Mouse (Mus musculus) hindbrain, embryonic 10.5 days (tissue): ENCODE data around the gene St6gal1. TPM values are rescaled to one million over a fixed set of nuclear protein-coding genes. Genes with fewer than 3 reads are reported as not detected.

Experiments
- DNase-seq: peaks from one replicate; pipeline ENCODE4 v3.0.0-alpha.2; 2017; ENCODE audit warnings: low spot score
- H3K27ac ChIP-seq: fragments of 300-500 bp; sonication (generic); 2 replicates; pipeline ENCODE4 v1.5.1; 2016; ENCODE audit warnings: mild to moderate bottlenecking, moderate library complexity
- H3K27me3 ChIP-seq: fragments of 300-500 bp; sonication (generic); 2 replicates; pipeline ENCODE4 v1.6.1; 2016; ENCODE audit warnings: mild to moderate bottlenecking; ENCODE audit not compliant: poor library complexity, insufficient read depth, severe bottlenecking
- H3K36me3 ChIP-seq: fragments of 300-500 bp; sonication (generic); 2 replicates; pipeline ENCODE4 v1.6.1; 2016; ENCODE audit warnings: mild to moderate bottlenecking, moderate library complexity
- H3K4me1 ChIP-seq: fragments of 300-500 bp; sonication (generic); replicated peaks from 2 replicates; pipeline ENCODE4 v1.6.1; 2016; ENCODE audit warnings: mild to moderate bottlenecking
- H3K4me3 ChIP-seq: fragments of 300-500 bp; sonication (generic); 2 replicates; pipeline ENCODE4 v1.5.1; 2016; ENCODE audit warnings: mild to moderate bottlenecking, moderate library complexity
- H3K9me3 ChIP-seq: fragments of 300-500 bp; sonication (generic); 2 replicates; pipeline ENCODE4 v1.6.1; 2016; ENCODE audit warnings: mild to moderate bottlenecking, moderate library complexity
- WGBS: fragments of 180-500 bp; shearing (Covaris S2); methylation state at CpG from one replicate; pipeline ENCODE4 v1.1.7; 2016; 5-methylcytosine and 5-hydroxymethylcytosine counted together
- polyA plus RNA-seq: library from polyadenylated mRNA; unstranded; fragments of >200 nt; fragmentation: Nextera tagmentation; extraction: Ambion mirVana; gene quantifications from 2 replicates; pipeline ENCODE4 v1.2.1, GENCODE M21; 2016

The St6gal1 gene
- polyA plus RNA-seq, 1 experiment from 2014 or later: 26.6 TPM

GRCm38 (mm10) chr16:23191560-23192242, 32.8 kb upstream of the St6gal1 start:
- 86% methylated on average over 9 of the region's 9 CpGs for WGBS
- no peak overlapping the region for H3K27ac ChIP-seq
- H3K27me3 ChIP-seq: no peaks in the 10 kb centered on the region
- no peaks in the 10 kb centered on the region for H3K9me3 ChIP-seq
- no peaks in the 10 kb centered on the region for H3K36me3 ChIP-seq
- H3K4me3 ChIP-seq: no peak overlapping the region
- H3K4me1 ChIP-seq: no peaks in the 10 kb centered on the region
- DNase-seq: no peak

GRCm38 (mm10) chr16:23195618-23196017, 28.9 kb upstream of the St6gal1 start:
- Histone ChIP-seq H3K9me3 (no peaks in the 10 kb centered on the region), H3K36me3 (no peaks in the 10 kb centered on the region), H3K27ac (no peak overlapping the region), H3K27me3 (no peaks in the 10 kb centered on the region), H3K4me3 (no peak overlapping the region), H3K4me1 (no peaks in the 10 kb centered on the region)
- 83% methylated on average over 7 of the region's 7 CpGs for WGBS
- no peak for DNase-seq

- Histone ChIP-seq H3K9me3 (no peaks in the 10 kb centered on the region), H3K27ac (no peak overlapping the region)
These were observed 28.2 kb upstream of the St6gal1 start for GRCm38 (mm10) chr16:23196296-23196695.

GRCm38 (mm10) chr16:23196791-23197190, 27.7 kb upstream of the St6gal1 start:
- Histone ChIP-seq H3K4me3 (no peak overlapping the region), H3K27ac (no peak overlapping the region), H3K36me3 (no peaks in the 10 kb centered on the region), H3K4me1 (no peaks in the 10 kb centered on the region), H3K9me3 (no peaks in the 10 kb centered on the region), H3K27me3 (no peaks in the 10 kb centered on the region)
- DNase-seq: no peak
- WGBS: 93% methylated on average over 6 of the region's 6 CpGs

More at GRCm38 (mm10) chr16:23196296-23196695, 28.2 kb upstream of the St6gal1 start:
- Histone ChIP-seq H3K4me3 (no peak overlapping the region), H3K36me3 (no peaks in the 10 kb centered on the region), H3K4me1 (no peaks in the 10 kb centered on the region), H3K27me3 (no peaks in the 10 kb centered on the region)
- DNase-seq: no peak

- Histone ChIP-seq H3K27ac (no peak overlapping the region), H3K4me1 (no peaks in the 10 kb centered on the region), H3K27me3 (no peaks in the 10 kb centered on the region), H3K36me3 (no peaks in the 10 kb centered on the region), H3K4me3 (no peak overlapping the region), H3K9me3 (no peaks in the 10 kb centered on the region)
- DNase-seq: no peak
These were observed 23.0 kb upstream of the St6gal1 start for GRCm38 (mm10) chr16:23201498-23201897.

- H3K27me3 ChIP-seq: no peaks in the 10 kb centered on the region
- H3K4me1 ChIP-seq: no peaks in the 10 kb centered on the region
- no peak overlapping the region for H3K27ac ChIP-seq
- no peaks in the 10 kb centered on the region for H3K9me3 ChIP-seq
- H3K4me3 ChIP-seq: no peak overlapping the region
- no peaks in the 10 kb centered on the region for H3K36me3 ChIP-seq
- DNase-seq: no peak
- 80% methylated on average over 7 of the region's 7 CpGs for WGBS
These were observed 10.2 kb upstream of the St6gal1 start for GRCm38 (mm10) chr16:23214314-23214713.

GRCm38 (mm10) chr16:23215241-23215900, 9.2 kb upstream of the St6gal1 start:
- DNase-seq: no peak
- H3K27ac ChIP-seq: no peak overlapping the region
- WGBS: 86% methylated on average over 5 of the region's 5 CpGs

GRCm38 (mm10) chr16:23216366-23216765, 8.2 kb upstream of the St6gal1 start:
- no peak overlapping the region for H3K4me3 ChIP-seq
- H3K36me3 ChIP-seq: no peaks in the 10 kb centered on the region
- H3K27ac ChIP-seq: no peak overlapping the region
- no peaks in the 10 kb centered on the region for H3K4me1 ChIP-seq
- no peaks in the 10 kb centered on the region for H3K27me3 ChIP-seq
- DNase-seq: no peak
- H3K9me3 ChIP-seq: no peaks in the 10 kb centered on the region
- 86% methylated on average over 9 of the region's 9 CpGs for WGBS

More at GRCm38 (mm10) chr16:23215241-23215900, 9.2 kb upstream of the St6gal1 start:
- H3K4me3 ChIP-seq: no peak overlapping the region
- H3K4me1 ChIP-seq: no peaks in the 10 kb centered on the region
- no peaks in the 10 kb centered on the region for H3K36me3 ChIP-seq
- H3K27me3 ChIP-seq: no peaks in the 10 kb centered on the region
- no peaks in the 10 kb centered on the region for H3K9me3 ChIP-seq

GRCm38 (mm10) chr16:23218313-23218712, 6.2 kb upstream of the St6gal1 start:
- Histone ChIP-seq H3K27me3 (peaks cover 3% of the 10 kb centered on the region; the same call in 1 of the 2 replicates), H3K9me3 (no peaks in the 10 kb centered on the region), H3K27ac (no peak overlapping the region), H3K4me1 (no peaks in the 10 kb centered on the region), H3K36me3 (no peaks in the 10 kb centered on the region), H3K4me3 (no peak overlapping the region)
- 61% methylated on average over 7 of the region's 7 CpGs for whole genome bisulfite sequencing
- DNase-seq: no peak

- DNase-seq: no peak
- Histone ChIP-seq H3K27ac (no peak overlapping the region), H3K4me3 (no peak overlapping the region; the same call in 1 of the 2 replicates), H3K4me1 (peaks cover 38% of the 10 kb centered on the region), H3K9me3 (no peaks in the 10 kb centered on the region), H3K36me3 (no peaks in the 10 kb centered on the region), H3K27me3 (peaks cover 19% of the 10 kb centered on the region)
- whole genome bisulfite sequencing: 79% methylated on average over 12 of the region's 12 CpGs
These were observed 1.2 kb upstream of the St6gal1 start for GRCm38 (mm10) chr16:23223166-23223870.

GRCm38 (mm10) chr16:23223871-23224469, 570 bp upstream of the St6gal1 start:
- 39% methylated on average over 12 of the region's 12 CpGs for WGBS
- DNase-seq: no peak
- H3K27me3 ChIP-seq: peaks cover 19% of the 10 kb centered on the region
- H3K4me3 ChIP-seq: peak overlapping the region; percentile 84
- H3K27ac ChIP-seq: peak overlapping the region; percentile 98
- H3K4me1 ChIP-seq: peaks cover 43% of the 10 kb centered on the region
- H3K9me3 ChIP-seq: no peaks in the 10 kb centered on the region
- H3K36me3 ChIP-seq: no peaks in the 10 kb centered on the region

GRCm38 (mm10) chr16:23225069-23225721, 655 bp downstream of the St6gal1 start:
- peak; percentile 77 for DNase-seq
- peak overlapping the region; percentile 98 for H3K27ac ChIP-seq
- peaks cover 19% of the 10 kb centered on the region for H3K27me3 ChIP-seq
- peaks cover 47% of the 10 kb centered on the region for H3K4me1 ChIP-seq
- under 1% methylated on average over 46 of the region's 46 CpGs for WGBS
- H3K4me3 ChIP-seq: peak overlapping the region; percentile 84
- H3K36me3 ChIP-seq: no peaks in the 10 kb centered on the region
- no peaks in the 10 kb centered on the region for H3K9me3 ChIP-seq
